Mouse (Mus musculus) right cerebral cortex, adult 2 months (tissue): ENCODE measurements around the gene Vwde.

Experiments
- DNase-seq, 2 experiments: peaks; one replicate each; pipeline ENCODE4 v3.0.0; 2021 to 2022; ENCODE audit warnings: low spot score in 2 of 2

Vwde gene

DNA sequence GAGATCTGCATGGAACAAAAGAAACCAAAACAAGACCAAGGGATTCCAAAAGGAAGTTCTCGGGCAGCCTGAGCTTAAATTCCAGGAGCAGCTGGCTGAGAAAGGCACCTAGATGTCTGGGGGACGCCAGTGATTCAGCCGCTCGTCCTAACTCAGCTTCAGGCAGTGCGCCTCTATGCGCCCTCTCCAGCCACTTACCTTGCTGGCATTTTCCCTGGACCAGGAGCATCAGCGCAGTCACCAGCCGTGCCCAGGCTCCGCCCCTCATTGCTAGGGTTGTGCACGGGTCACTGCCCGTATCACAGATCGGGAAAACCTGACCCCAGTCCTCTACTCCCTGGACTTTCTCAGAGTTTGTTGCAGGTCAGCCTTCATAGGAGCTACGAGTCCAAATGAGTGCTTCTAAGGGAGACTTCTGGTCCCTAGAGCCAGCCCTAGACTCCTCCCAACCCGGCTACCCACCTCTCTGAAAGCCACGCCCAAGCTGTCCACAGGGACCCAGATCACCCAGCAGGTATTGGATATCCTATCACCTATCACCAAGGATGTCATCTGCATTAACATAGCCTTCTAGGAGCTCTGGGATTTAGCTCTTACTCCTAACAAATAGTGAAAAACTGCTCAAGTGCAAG is at the start of gene Vwde:
Gene Vwde (minus strand): TSS at position 370 of the 632 bp plus-strand sequence.
- peak in 1 of 2 experiments; percentile 2 for DNase-seq

DNA sequence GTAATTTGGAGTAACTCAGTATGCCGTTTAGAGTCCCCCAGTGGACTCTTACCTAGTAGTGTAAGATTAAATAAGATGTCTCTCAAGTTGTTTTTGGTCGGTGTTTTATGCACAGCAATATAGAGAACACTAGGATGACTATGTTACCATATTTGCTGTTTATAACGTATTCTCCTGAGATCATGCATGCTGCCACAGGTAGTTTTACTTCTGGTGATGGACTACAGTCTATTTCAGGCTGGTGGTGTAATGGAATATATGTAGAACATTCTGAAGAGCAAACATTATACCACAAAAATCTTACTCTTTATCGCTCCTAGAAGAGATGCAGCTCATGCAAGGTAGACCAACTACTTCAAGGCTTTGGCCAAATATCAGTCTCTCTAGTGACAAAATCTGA is 30.6 kb upstream of the Vwde start:
- DNase-seq: no peak

DNA sequence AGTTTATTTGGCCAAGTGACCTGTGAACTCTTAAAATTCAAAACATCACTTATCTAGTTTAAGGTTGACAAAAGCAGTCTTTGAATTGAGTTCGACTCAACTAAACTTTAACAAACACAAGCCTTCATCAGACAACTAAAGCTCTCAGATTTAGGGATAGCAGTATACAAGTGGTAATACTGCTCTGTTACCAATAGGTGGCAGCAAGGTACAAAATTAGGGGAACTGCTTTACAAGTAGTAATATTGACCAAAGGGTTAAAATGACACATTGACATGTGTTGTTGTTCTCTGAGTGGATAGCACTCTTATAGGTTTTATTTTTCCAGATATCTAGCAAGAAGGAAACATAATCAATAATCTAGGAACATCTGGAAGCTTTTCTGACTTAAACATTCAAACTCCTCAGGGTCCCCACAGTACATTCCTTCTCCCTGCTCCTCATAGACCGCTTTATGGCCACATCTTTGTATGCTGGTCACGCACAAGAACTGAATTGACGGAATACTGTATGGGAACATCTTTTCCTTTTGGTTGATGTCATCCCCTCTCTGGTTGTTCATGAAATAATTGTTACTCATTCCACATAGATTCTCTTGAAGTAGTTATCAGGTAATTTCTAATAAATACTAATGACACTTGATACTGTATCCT is 23.7 kb upstream of the Vwde start:
- DNase-seq: no peak

DNA sequence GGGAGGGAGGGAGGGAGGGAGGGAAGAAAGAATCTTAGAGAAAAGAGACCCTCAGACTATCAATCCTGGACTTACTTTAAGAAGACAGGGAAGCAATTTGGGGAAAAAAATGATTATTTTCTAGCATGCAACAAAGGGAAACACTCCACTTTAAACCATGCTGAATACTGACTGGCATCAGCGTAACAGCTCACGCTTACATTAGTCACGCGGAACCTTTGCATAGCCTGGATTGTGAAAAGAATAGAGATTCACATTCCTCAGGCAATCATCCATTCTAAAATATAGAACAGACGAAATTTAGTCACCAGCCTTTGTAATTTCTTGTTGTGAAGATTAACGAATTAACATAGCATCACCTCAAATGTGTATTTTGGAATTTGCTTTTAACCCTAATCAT is 18.6 kb downstream of the Vwde start:
- DNase-seq: no peak

DNA sequence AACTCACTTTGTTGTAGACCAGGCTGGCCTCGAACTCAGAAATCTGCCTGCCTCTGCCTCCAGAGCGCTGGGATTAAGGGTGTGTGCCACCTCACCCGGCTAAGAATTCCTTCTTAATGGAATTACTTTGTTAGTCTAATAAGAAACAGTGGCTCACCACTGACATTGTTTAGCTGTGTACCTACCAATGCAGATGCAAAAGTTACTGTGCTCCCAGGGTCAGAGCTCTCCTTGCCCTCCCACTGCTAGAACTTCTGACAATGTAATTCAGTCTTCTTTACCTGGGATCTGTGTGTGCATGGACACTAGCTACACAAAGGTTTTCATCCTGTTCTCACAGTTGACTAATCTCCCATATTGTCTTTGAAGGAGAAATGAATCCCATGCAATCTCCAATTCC is 27.3 kb downstream of the Vwde start:
- DNase-seq: no peak

DNA sequence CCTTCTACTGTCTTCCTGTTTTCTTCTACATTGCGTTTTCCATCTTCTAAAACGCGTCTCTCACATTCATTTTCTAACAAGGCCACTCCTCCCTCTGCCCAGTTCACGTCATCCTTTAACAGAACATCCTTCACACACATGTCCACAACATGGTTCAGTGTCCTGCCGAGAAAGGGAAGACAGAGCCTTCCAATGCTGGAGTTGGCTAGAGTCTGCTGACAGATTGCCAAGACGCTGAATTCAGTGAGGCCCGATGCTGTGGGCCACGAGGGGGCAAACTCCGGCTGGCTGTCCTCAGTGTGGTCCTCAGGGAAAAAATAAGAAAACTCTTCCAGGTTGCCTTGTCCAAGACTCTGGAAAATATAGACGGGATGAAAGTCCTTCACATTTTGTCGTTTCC is 37.9 kb downstream of the Vwde start:
- DNase-seq: no peak

DNA sequence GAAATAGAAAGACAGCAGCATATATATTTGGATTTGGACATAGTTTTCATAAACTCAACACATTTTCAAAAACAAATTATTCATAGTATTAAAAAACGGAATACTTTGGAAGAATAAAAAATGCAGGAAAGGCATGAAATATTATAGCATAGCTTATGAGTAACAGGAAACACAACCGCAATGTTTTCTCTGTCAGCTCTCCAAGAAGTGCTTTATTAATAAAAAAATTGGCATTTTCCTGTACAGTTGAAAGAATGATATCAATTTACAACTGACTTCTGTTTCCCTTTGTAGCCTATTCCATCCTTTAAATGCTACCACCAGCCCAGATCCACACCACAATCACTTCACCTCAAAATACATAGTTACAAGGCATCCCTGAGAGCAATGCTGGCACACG is 44.7 kb downstream of the Vwde start:
- DNase-seq: no peak

DNA sequence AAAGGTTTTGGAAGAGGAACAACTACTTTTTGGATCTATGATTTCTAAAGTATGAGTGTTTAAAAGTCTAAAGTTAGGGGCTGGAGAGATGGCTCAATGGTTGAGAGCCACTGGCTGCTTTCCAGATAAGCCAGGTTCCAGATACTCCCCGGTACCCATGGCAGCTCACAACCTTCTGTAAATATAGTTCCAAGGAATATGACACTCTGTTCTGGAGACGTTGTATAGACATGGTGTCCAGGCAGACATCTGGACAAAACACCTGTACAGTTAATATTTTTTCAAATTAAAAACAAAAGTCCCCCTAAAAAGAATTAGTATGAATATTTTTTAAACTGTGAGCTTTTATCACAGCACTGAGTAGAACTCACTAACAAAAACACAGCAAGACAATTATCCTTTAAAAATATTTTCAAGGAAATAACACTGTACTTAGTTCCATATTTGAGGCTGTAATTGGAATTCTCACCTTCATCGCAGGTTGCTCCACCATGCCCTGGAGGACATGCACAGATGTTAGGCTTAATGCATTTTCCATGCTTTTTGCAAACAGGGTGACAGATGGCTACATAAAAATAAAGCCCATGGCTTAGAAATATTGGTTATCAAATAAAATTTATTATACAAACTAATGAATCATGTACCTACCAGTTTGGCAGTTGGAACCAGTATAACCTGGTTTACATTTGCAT is 55.2 kb downstream of the Vwde start:
- DNase-seq: no peak

DNA sequence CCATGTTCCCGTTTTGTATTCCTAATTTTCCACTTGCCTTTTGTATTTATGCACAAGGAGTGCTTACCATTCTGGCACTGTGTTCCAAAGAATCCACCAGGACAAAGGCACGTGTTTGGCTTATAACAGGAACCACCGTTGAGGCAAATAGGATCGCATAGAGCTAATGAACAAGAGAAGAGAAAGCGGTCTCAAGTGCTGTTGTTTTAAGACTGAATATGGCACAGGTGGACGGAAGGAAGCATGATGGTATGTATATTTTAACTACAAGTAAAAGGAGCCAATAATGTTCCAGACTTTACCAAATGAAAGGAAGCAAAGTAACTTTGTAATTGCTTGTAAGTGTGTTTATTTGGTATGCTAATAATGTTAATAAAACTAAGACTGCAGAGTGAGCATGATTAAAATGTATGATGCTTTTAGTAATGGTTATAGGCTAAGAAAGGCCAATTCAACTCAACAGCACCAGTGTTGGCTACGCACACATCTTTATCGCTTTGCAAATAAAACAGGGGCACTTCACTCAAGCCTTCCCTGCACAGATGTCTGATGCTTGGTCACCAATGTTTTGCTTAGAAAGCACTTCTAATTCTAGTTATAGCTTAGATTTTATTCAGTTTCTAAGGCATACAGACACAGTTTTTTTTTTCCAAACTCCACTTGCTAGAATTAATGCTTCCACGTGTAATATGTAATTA is 58.4 kb downstream of the Vwde start:
- no peak for DNase-seq

DNA sequence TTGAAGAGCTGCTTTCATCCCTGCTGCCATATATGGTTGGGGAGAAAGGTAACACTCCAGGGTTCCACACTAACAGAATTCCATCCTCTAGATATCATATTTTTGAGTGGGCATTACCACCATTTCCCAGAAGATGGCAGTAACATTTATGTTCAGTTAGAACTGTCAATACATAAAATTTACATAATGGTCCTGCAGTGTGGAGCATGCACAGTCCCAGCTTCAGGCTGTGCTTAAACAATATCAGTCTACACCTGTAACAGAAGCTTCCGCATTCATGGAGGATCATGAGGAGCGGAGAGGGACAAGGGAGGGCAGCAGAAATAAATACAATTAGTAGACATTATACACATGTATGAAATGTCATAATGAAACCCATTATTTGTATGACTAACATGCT is 65.3 kb downstream of the Vwde start:
- DNase-seq: peak; percentile 8 to 27

DNA sequence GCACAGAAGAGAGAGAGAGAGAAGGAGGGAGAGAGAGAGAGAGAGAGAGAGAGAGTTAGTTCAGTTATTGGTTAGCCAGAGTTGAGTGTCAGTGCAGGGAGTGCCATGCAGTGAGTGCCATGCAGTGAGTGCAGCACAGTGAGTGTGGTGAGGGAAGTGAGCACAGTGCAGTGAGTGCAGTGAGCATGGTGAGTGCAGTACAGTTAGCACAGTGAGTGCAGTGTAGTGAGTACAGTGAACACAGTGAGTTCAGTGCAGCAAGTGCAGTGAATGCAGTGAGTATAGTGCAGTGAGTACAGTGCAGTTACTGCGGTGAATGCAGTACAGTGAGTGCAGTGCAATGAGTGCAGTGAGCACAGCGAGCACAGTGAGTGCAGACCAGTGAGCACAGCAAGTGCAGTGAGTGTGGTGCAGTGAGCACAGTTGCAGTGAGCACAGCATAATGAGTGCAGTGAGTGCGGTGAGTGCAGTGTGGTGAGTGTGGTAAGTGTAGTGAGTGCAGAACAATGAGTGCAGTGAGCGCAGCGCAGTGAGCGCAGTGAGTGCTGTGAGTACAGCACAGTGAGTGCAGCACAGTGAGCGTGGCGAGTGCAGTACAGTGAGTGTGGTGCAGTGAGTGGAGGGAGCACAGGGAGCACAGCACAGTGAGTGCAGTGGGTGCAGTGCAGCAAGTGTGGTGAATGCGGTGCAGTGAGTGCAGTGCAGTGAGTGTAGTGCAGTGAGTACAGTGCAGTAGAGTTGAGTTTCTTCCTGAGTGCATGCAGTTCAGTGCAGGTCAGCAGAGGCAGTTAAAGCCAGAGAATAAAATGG is 70.7 kb downstream of the Vwde start:
- DNase-seq: no peak

DNA sequence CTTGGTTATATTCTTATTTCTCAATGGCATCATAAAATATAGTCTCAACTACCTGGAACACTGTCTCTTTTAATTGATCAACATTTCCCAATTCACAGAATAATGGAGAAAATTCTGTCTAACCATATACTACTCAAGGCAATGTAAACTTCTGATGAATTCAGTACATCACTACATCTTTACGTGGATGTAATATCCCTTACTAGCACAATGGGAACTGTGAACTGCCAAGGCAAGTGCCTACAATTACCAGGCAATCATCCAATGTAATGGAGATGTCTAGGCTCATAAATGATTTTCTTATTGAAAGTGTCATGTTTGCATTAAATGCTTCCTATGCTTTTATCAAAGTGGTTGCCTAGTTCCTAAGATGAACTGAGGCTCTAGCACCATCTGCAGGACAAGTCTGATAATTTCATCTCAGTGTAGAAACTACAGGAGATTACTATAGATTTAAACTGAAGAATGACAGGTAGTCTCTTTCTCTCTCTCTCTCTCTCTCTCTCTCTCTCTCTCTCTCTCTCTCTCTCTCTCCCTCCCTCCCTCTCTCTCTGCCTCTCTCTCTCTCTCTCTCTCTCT is 72.6 kb downstream of the Vwde start:
- peak; percentile 58 to 80 for DNase-seq

DNA sequence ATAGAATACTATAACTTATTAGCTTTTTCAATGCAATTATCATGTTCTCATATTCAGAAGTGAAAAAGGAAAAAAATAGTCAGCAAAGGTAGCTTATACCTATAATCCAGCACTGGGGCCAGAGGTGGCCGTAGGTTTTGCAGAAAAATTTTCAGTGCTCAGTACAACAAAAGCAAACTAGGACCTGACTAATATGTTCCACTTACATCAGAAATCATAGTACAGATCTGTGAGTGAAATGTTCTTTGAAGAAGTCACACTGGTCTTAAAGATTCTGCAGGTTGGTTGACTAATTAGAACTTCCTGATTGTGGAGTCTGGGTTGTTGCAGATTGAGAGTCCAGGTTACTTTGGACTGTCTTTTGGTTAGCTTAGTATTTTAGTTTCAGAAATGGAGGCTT is 87.5 kb downstream of the Vwde start:
- no peak for DNase-seq

DNA sequence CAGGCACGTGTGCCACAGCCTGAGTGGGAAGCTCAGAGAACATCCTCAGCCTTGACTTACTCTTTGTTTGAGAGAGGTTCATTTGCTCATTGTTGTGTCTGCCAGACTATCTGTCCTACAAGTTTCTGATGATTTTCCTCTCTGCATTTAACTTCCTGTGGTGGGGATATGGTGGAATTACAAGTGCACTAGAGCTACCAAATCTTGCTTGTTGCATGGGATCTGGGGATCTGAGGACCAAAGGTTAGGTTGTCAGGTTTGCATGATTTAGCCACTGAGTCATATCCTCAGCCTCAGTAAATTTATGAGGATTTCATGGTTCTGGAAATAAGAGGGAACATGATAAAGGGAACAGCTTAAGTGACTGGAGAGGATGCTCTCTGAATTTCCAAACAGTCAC is 116.1 kb downstream of the Vwde start:
- DNase-seq: no peak
